27 mouse cellular contexts compared by ENCODE assay signal in genomic region chr15:59190511-59190910, GRCm38 (mm10).
DNase-seq lines count a peak whose midpoint lies in the region; ATAC-seq and TF ChIP-seq lines count a peak whose summit lies in the region.
"Had no signal": no experiment of that assay in that cellular context is flagged by ENCODE, and none has a peak within 500 bp of the region (broad histone marks: within the 10 kb centered on the region; RNA-seq: fewer than 3 reads in every experiment).

No protein-coding gene starts in this region.

- ATAC-seq in kidney, embryonic 15.5 days (replicated peaks; ENCODE audit: low FRiP score) = no peak
- ATAC-seq in lung, postnatal 0 days = peak; percentile 25; the same call in 1 of the 2 replicates
- ATAC-seq: forebrain, embryonic 13.5 days; forebrain, embryonic 16.5 days; hindbrain, embryonic 16.5 days; inflammation-experienced regulatory T-cells, adult 6 months; intestine, embryonic 16.5 days; Patski had no signal

- no peaks in the 10 kb centered on the region for H3K9me3 ChIP-seq in heart, embryonic 10.5 days
- H3K9me3 ChIP-seq in kidney, embryonic 15.5 days (replicated peaks) = no peaks in the 10 kb centered on the region
- no peaks in the 10 kb centered on the region for H3K9me3 ChIP-seq in lung, postnatal 0 days (ENCODE audit: low read length)
- H3K9me3 ChIP-seq: forebrain, embryonic 10.5 days; forebrain, embryonic 13.5 days; G1E; hindbrain, embryonic 10.5 days; hindbrain, embryonic 13.5 days had no signal

- WGBS in heart, embryonic 10.5 days = 81% methylated on average over 5 of the region's 5 CpGs
- 69% methylated on average over 5 of the region's 5 CpGs for WGBS in kidney, embryonic 15.5 days
- 51% methylated on average over 5 of the region's 5 CpGs for WGBS in lung, postnatal 0 days
- WGBS in lung, adult 2 months = 53% methylated on average over 5 of the region's 5 CpGs

- peak; percentile 91 for DNase-seq in heart, adult 11 months
- DNase-seq in heart, adult 9 months (ENCODE audit: low spot score in 2 of 2) = no peak
- no peak for DNase-seq in heart, embryonic 10.5 days (ENCODE audit: low spot score)
- no peak for DNase-seq in heart, postnatal 25 days (ENCODE audit: low spot score)
- DNase-seq in kidney, postnatal 4 days = no peak
- DNase-seq in lung, postnatal 0 days (ENCODE audit: low spot score) = peak; percentile 12
- DNase-seq in lung, adult 2 months = no peak
- DNase-seq: adrenal gland, postnatal 10 days; B cell, adult 2 months; cerebellum, adult 18-20 months; cerebellum, adult 9-10 months; cerebellum, postnatal 14 days; gastrocnemius, postnatal 14 days; heart, adult 18-20 months; heart, postnatal 14 days had no signal

- TF ChIP-seq EP300 in lung, postnatal 0 days (IDR thresholded peaks at IDR 0.05) = no peak

- H3K27me3 ChIP-seq in heart, embryonic 10.5 days (ENCODE audit: insufficient read depth, poor library complexity, severe bottlenecking) = no peaks in the 10 kb centered on the region
- H3K27me3 ChIP-seq in kidney, embryonic 15.5 days = no peaks in the 10 kb centered on the region
- no peaks in the 10 kb centered on the region for H3K27me3 ChIP-seq in lung, postnatal 0 days (replicated peaks; ENCODE audit: insufficient read depth, low read length)
- H3K27me3 ChIP-seq: CH12.LX; forebrain, embryonic 13.5 days; hindbrain, embryonic 13.5 days; Patski had no signal

- no peak for TF ChIP-seq POLR2A in lung, adult 2 months (IDR thresholded peaks at IDR 0.05; ENCODE audit: borderline replicate concordance, extremely low read depth, low read depth, low read length)

- H3K4me3 ChIP-seq in heart, embryonic 10.5 days = no peak overlapping the region
- H3K4me3 ChIP-seq in kidney, embryonic 15.5 days (replicated peaks) = no peak overlapping the region
- no peak overlapping the region for H3K4me3 ChIP-seq in lung, postnatal 0 days (ENCODE audit: low read depth, low read length)
- H3K4me3 ChIP-seq in lung, adult 2 months (replicated peaks; ENCODE audit: extremely low read depth, low read depth, low read length) = no peak overlapping the region
- H3K4me3 ChIP-seq: forebrain, embryonic 10.5 days; forebrain, embryonic 13.5 days; hindbrain, embryonic 10.5 days; hindbrain, embryonic 13.5 days had no signal

- H3K9ac ChIP-seq in kidney, embryonic 15.5 days = no peak overlapping the region
- no peak overlapping the region for H3K9ac ChIP-seq in lung, postnatal 0 days (replicated peaks; ENCODE audit: low read depth)
- H3K9ac ChIP-seq: forebrain, embryonic 13.5 days; hindbrain, embryonic 13.5 days had no signal

- no peaks in the 10 kb centered on the region for H3K36me3 ChIP-seq in heart, embryonic 10.5 days
- H3K36me3 ChIP-seq in kidney, embryonic 15.5 days = no peaks in the 10 kb centered on the region
- H3K36me3 ChIP-seq in lung, postnatal 0 days (ENCODE audit: insufficient read depth, low read length) = no peaks in the 10 kb centered on the region
- H3K36me3 ChIP-seq: forebrain, embryonic 10.5 days; G1E; hindbrain, embryonic 10.5 days; hindbrain, embryonic 13.5 days had no signal

- no peak for TF ChIP-seq CTCF in lung, postnatal 0 days (IDR thresholded peaks at IDR 0.05)
- no peak for TF ChIP-seq CTCF in lung, adult 2 months (IDR thresholded peaks at IDR 0.05; ENCODE audit: insufficient read depth, low read length)

- H3K27ac ChIP-seq in heart, embryonic 10.5 days = peak overlapping the region; percentile 13; the same call in 1 of the 2 replicates
- H3K27ac ChIP-seq in kidney, embryonic 15.5 days = 0 out of 2 replicates have a peak overlapping the region, but pooled peaks have one; percentile 27
- H3K27ac ChIP-seq in lung, postnatal 0 days (ENCODE audit: low read length) = no peak overlapping the region
- H3K27ac ChIP-seq: forebrain, embryonic 10.5 days; forebrain, embryonic 13.5 days; hindbrain, embryonic 10.5 days; hindbrain, embryonic 13.5 days had no signal

- H3K4me1 ChIP-seq in heart, embryonic 10.5 days = peaks cover 34% of the 10 kb centered on the region
- H3K4me1 ChIP-seq in kidney, embryonic 15.5 days = peaks cover 7% of the 10 kb centered on the region
- no peaks in the 10 kb centered on the region; the same call in 1 of the 2 replicates for H3K4me1 ChIP-seq in lung, postnatal 0 days (ENCODE audit: insufficient read depth, low read depth, low read length)
- peaks cover 4% of the 10 kb centered on the region; the same call in 1 of the 2 replicates for H3K4me1 ChIP-seq in lung, adult 2 months (ENCODE audit: control insufficient read depth, insufficient read depth, low read length)

- intact Hi-C loops in heart, postnatal 25 days (cut with DNase I) = loop anchor here (2.0 kb wide), 1 partner anchor 16 kb away; no protein-coding TSS in a partner anchor

- H3K4me2 ChIP-seq in kidney, embryonic 15.5 days = no peak overlapping the region
- no peak overlapping the region for H3K4me2 ChIP-seq in lung, postnatal 0 days (replicated peaks; ENCODE audit: low read depth, low read length)
- H3K4me2 ChIP-seq: forebrain, embryonic 13.5 days; hindbrain, embryonic 13.5 days had no signal

Comparison
In these comparisons a context has a peak if more than half of its experiments do, and no peak if none do; other contexts are left out.
1. DNase-seq: peak in heart, adult 11 months (single experiment) and lung, postnatal 0 days (single experiment); none in heart, adult 9 months (0 of 2), heart, embryonic 10.5 days (single experiment), heart, postnatal 25 days (single experiment), kidney, postnatal 4 days (0 of 2) and lung, adult 2 months (single experiment).